Mouse (Mus musculus): ENCODE results near the gene Cchcr1. TPM values are rescaled to one million over a fixed set of nuclear protein-coding genes. Genes with fewer than 3 reads are reported as not detected.

Gene Cchcr1
- polyA plus RNA-seq, 1 experiment from 2014 or later, result 7.4 TPM

- no peaks in the 10 kb centered on the region for H3K27me3 ChIP-seq
- ATAC-seq (ENCODE audit: insufficient read depth), result no peak
- H3K4me2 ChIP-seq, result no peak overlapping the region
- H3K4me3 ChIP-seq (replicated peaks), result no peak overlapping the region
- H3K4me1 ChIP-seq (replicated peaks), result no peaks in the 10 kb centered on the region
- no peak overlapping the region for H3K9ac ChIP-seq
- 69% methylated on average over 13 of the region's 13 CpGs for WGBS (ENCODE audit: insufficient replicate concordance)
- H3K27ac ChIP-seq (replicated peaks), result no peak overlapping the region
- no peaks in the 10 kb centered on the region for H3K36me3 ChIP-seq (replicated peaks)
- H3K9me3 ChIP-seq (replicated peaks), result no peaks in the 10 kb centered on the region
Observed at GRCm38 (mm10) chr17:35556186-35556765, 39.4 kb downstream of the Cchcr1 start.

DNA sequence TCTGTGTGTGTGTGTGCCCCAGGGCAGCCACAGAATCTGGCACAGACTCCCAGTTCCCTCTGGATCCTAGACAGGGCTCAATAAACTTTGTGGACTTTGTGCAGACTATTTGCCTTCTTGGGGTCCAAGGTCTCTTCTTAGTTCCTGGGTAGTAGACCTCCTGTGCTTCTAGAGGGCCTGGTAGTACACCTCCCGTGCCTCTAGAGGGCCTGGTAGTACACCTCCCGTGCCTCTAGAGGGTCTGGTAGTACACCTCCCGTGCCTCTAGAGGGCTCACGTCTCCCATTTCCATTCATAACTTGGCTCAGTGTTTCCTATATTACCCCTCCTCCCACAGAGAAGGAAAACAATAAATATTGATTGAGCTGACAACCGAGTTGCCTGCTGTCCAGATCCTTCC lies 39.9 kb downstream of the Cchcr1 start:
- no peak overlapping the region for H3K4me2 ChIP-seq
- no peak overlapping the region for H3K9ac ChIP-seq
- no peaks in the 10 kb centered on the region for H3K4me1 ChIP-seq (replicated peaks)
- H3K9me3 ChIP-seq (replicated peaks), result no peaks in the 10 kb centered on the region
- H3K27me3 ChIP-seq, result no peaks in the 10 kb centered on the region
- H3K36me3 ChIP-seq (replicated peaks), result no peaks in the 10 kb centered on the region
- ATAC-seq (ENCODE audit: insufficient read depth), result no peak
- 24% methylated on average over 5 of the region's 5 CpGs for WGBS (ENCODE audit: insufficient replicate concordance)
- H3K4me3 ChIP-seq (replicated peaks), result no peak overlapping the region
- no peak overlapping the region for H3K27ac ChIP-seq (replicated peaks)

DNA sequence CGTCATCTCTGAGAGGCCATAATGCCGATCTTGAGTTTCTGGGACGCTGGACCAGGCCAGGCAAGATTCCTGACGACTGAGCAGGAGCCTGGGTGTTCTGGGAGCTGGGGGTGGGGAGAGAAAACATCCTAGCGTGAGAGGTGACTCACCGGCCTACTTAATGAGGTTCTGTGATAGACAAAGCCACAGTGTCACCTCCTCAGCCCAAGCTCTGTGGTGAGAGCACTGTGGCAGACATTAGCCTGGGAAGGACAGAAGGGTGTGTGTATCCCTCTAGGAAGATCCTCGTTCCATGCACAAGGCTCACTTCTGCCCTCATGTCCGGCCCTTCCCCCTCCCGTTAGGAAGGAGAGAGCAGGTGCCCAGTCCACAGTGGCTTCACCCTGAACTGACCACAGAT lies 40.5 kb downstream of the Cchcr1 start:
- H3K4me2 ChIP-seq, result no peak overlapping the region
- ATAC-seq (ENCODE audit: insufficient read depth), result no peak
- H3K4me3 ChIP-seq (replicated peaks), result no peak overlapping the region
- H3K36me3 ChIP-seq (replicated peaks), result no peaks in the 10 kb centered on the region
- no peak overlapping the region for H3K27ac ChIP-seq (replicated peaks)
- H3K9me3 ChIP-seq (replicated peaks), result no peaks in the 10 kb centered on the region
- 64% methylated on average over 9 of the region's 9 CpGs for WGBS (ENCODE audit: insufficient replicate concordance)
- H3K9ac ChIP-seq, result no peak overlapping the region
- H3K27me3 ChIP-seq, result no peaks in the 10 kb centered on the region
- H3K4me1 ChIP-seq (replicated peaks), result no peaks in the 10 kb centered on the region

DNA sequence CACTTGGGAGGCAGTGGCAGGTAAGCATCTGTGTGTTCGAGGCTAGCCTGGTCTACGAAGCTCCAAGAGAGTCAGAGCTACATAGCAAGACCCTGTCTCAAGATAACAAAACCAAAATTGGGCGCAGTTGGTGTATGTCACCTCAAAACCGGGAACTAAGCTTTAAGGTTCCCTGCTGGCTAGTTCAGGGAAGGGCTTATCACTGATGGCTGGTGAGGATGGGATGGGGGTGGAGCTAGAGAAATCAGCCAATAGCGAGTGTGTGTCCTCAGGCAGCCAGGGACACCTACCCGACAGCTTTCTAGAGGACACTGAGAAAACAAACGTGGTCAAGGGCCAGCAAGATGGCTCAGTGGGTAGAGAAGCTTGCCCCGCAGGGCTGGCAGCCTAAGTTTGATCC lies 41.3 kb downstream of the Cchcr1 start:
- no peak for ATAC-seq (ENCODE audit: insufficient read depth)
- no peaks in the 10 kb centered on the region for H3K36me3 ChIP-seq (replicated peaks)
- H3K4me3 ChIP-seq (replicated peaks), result no peak overlapping the region
- H3K4me2 ChIP-seq, result no peak overlapping the region
- H3K27me3 ChIP-seq, result no peaks in the 10 kb centered on the region
- no peak overlapping the region for H3K9ac ChIP-seq
- WGBS (ENCODE audit: insufficient replicate concordance), result 43% methylated on average over 8 of the region's 8 CpGs
- H3K4me1 ChIP-seq (replicated peaks), result no peaks in the 10 kb centered on the region
- H3K9me3 ChIP-seq (replicated peaks), result no peaks in the 10 kb centered on the region
- no peak overlapping the region for H3K27ac ChIP-seq (replicated peaks)

DNA sequence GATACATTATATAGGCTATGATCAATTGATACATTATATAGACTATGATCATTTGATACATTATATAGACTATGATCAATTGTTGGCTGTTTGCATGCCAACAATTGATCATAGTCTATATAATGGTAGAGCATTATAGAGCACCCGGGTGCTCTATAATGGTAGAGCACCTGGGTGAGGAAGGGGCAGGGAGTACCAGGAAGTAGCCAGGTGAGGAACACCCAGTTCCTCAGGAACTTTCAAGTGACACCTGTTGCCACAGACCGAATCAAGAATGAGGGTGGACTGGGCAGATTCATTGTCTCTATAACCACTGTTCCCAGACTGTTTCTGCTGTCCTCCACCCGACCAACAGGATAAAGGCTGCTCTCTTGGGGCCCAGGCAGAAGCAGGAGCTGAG lies 50.2 kb downstream of the Cchcr1 start, which contains the start of gene 2300002M23Rik:
2300002M23Rik (plus strand) TSS at position 301 of the 400 bp plus-strand sequence.
- Histone ChIP-seq H3K4me1 (replicated peaks) (no peaks in the 10 kb centered on the region; the same call in 1 of the 2 replicates), H3K9ac (no peak within 1 kb of the TSS), H3K9me3 (replicated peaks) (no peaks in the 10 kb centered on the region), H3K4me2 (no peak within 1 kb of the TSS), H3K27me3 (peaks cover 38% of the 10 kb centered on the region), H3K27ac (replicated peaks) (no peak within 1 kb of the TSS), H3K4me3 (replicated peaks) (no peak within 1 kb of the TSS), H3K36me3 (replicated peaks) (no peaks in the 10 kb centered on the region)
- ATAC-seq (ENCODE audit: insufficient read depth), result no peak
- 34% methylated on average over 3 of the region's 3 CpGs for WGBS (ENCODE audit: insufficient replicate concordance)

DNA sequence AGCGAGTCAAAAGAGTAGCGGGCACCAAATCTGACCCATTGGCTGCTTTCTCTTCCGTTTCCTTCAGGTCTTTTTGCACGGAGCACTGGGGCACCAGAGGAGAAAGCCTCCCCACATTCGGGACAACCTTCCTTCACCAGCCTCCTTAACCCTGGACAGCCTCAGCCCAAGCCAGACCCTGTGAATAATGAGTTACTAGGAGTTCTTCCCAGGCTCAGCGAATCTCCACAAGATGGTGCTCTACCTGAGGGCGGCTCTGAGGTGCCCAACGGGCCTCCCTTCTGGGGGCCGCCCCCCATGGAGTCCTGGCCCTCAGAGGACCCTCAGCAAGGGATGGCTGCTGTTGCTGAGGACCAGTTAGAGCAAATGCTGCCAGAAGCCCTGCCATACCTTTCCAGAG lies 50.9 kb downstream of the Cchcr1 start:
- Histone ChIP-seq H3K9me3 (replicated peaks) (no peaks in the 10 kb centered on the region), H3K27me3 (peaks cover 38% of the 10 kb centered on the region), H3K27ac (replicated peaks) (no peak overlapping the region), H3K4me3 (replicated peaks) (no peak overlapping the region), H3K4me1 (replicated peaks) (no peaks in the 10 kb centered on the region; the same call in 1 of the 2 replicates), H3K4me2 (no peak overlapping the region), H3K36me3 (replicated peaks) (no peaks in the 10 kb centered on the region), H3K9ac (no peak overlapping the region)
- no peak for ATAC-seq (ENCODE audit: insufficient read depth)
- 20% methylated on average over 9 of the region's 9 CpGs for WGBS (ENCODE audit: insufficient replicate concordance)

GRCm38 (mm10) chr17:35569091-35569944 lies 52.4 kb downstream of the Cchcr1 start:
- 5% methylated on average over 28 of the region's 28 CpGs for WGBS (ENCODE audit: insufficient replicate concordance)
- Histone ChIP-seq H3K4me1 (replicated peaks) (no peaks in the 10 kb centered on the region; the same call in 1 of the 2 replicates), H3K9ac (no peak overlapping the region), H3K4me3 (replicated peaks) (no peak overlapping the region), H3K27ac (replicated peaks) (no peak overlapping the region), H3K36me3 (replicated peaks) (no peaks in the 10 kb centered on the region), H3K9me3 (replicated peaks) (no peaks in the 10 kb centered on the region), H3K27me3 (peaks cover 38% of the 10 kb centered on the region), H3K4me2 (no peak overlapping the region)
- no peak for ATAC-seq (ENCODE audit: insufficient read depth)

GRCm38 (mm10) chr17:35570836-35571235 lies 53.9 kb downstream of the Cchcr1 start:
- Histone ChIP-seq H3K4me3 (replicated peaks) (no peak overlapping the region), H3K9ac (no peak overlapping the region), H3K36me3 (replicated peaks) (no peaks in the 10 kb centered on the region), H3K27ac (replicated peaks) (no peak overlapping the region), H3K9me3 (replicated peaks) (no peaks in the 10 kb centered on the region), H3K27me3 (peaks cover 45% of the 10 kb centered on the region), H3K4me1 (replicated peaks) (no peaks in the 10 kb centered on the region; the same call in 1 of the 2 replicates), H3K4me2 (no peak overlapping the region)
- WGBS (ENCODE audit: insufficient replicate concordance), result 70% methylated on average over 14 of the region's 14 CpGs
- ATAC-seq (ENCODE audit: insufficient read depth), result no peak

DNA sequence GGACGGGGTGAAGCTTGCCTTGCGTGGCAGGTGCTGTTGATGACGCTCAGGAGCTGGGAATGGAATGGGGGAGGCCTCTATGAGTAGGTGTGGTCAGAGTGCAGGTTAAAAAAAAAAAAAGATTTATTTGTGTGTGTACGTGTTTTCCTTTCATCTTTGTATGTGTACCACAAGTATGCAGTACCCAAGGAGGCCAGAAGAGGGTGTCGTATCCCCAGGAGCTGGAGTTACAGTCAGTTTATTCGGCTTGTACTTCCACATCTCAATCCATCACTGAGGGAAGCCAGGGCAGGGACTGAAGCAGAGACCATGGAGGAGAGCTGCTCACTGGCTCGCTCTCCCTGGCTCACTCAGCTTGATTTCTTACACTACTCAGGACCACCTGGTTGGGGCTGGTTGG lies 54.6 kb downstream of the Cchcr1 start:
- Histone ChIP-seq H3K27ac (replicated peaks) (no peak overlapping the region), H3K4me2 (no peak overlapping the region), H3K27me3 (peaks cover 44% of the 10 kb centered on the region), H3K4me3 (replicated peaks) (no peak overlapping the region), H3K4me1 (replicated peaks) (no peaks in the 10 kb centered on the region; the same call in 1 of the 2 replicates), H3K9ac (no peak overlapping the region), H3K36me3 (replicated peaks) (no peaks in the 10 kb centered on the region), H3K9me3 (replicated peaks) (no peaks in the 10 kb centered on the region)
- WGBS (ENCODE audit: insufficient replicate concordance), result 82% methylated on average over 7 of the region's 7 CpGs
- ATAC-seq (ENCODE audit: insufficient read depth), result no peak

DNA sequence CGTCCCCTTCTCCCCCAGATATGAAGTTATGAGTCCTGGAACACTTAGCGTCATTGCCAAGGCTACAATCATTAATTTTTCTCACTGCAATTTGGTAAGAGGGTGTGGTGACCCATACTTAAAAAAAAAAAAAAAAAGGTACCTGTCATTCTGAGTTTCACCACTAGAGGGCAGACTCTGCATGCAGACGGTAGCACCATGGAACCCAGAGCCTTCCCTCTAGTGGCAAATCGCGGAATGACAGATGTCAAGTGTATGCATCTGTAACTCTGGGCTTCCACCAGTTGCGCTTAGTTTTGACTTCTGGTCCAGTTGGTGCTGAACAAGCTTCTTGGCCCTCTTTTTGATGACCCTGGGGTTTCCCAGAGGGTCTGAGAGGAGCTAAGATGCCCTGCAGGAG lies 61.3 kb downstream of the Cchcr1 start:
- Histone ChIP-seq H3K27me3 (peaks cover 18% of the 10 kb centered on the region; the same call in 1 of the 2 replicates), H3K9me3 (replicated peaks) (no peaks in the 10 kb centered on the region), H3K36me3 (replicated peaks) (no peaks in the 10 kb centered on the region), H3K4me1 (replicated peaks) (no peaks in the 10 kb centered on the region), H3K27ac (replicated peaks) (no peak overlapping the region), H3K4me2 (no peak overlapping the region), H3K4me3 (replicated peaks) (no peak overlapping the region), H3K9ac (no peak overlapping the region)
- 17% methylated on average over 6 of the region's 6 CpGs for WGBS (ENCODE audit: insufficient replicate concordance)
- ATAC-seq (ENCODE audit: insufficient read depth), result no peak
